Mouse (Mus musculus): Measurements from ENCODE around the gene Vps26a. TPM values are rescaled to one million over a fixed set of nuclear protein-coding genes. Genes with fewer than 3 reads are reported as not detected.

Vps26a gene
- polyA plus RNA-seq, 1 experiment from 2014 or later, result 88.6 TPM

Other genes starting within 250 kb of the Vps26a start
- 0.15 and 0.22 TPM in 2 replicates for gene Tacr2, start 234.4 kb downstream of the Vps26a start, polyA plus RNA-seq (2015; fragmentation: Nextera tagmentation; extraction: Ambion mirVana)
- gene Hk1, start 106.9 kb downstream of the Vps26a start, polyA plus RNA-seq (2015; fragmentation: Nextera tagmentation; extraction: Ambion mirVana), result 67.5 and 68.2 TPM in 2 replicates
- gene Hkdc1, start 64.3 kb downstream of the Vps26a start, polyA plus RNA-seq (2015; fragmentation: Nextera tagmentation; extraction: Ambion mirVana), result 4.0 and 5.1 TPM in 2 replicates
- 0.66 and 0.99 TPM in 2 replicates for gene 4930507D05Rik, start 37.3 kb downstream of the Vps26a start, polyA plus RNA-seq (2015; fragmentation: Nextera tagmentation; extraction: Ambion mirVana)
- 32.3 and 32.5 TPM in 2 replicates for gene Supv3l1, start 37.1 kb downstream of the Vps26a start, polyA plus RNA-seq (2015; fragmentation: Nextera tagmentation; extraction: Ambion mirVana)
- 8.2 and 9.6 TPM in 2 replicates for gene Srgn, start 40.6 kb upstream of the Vps26a start, polyA plus RNA-seq (2015; fragmentation: Nextera tagmentation; extraction: Ambion mirVana)
- gene Kif1bp, start 91.7 kb upstream of the Vps26a start, polyA plus RNA-seq (2015; fragmentation: Nextera tagmentation; extraction: Ambion mirVana), result 35.5 and 39.0 TPM in 2 replicates
- gene Ddx21, start 115.5 kb upstream of the Vps26a start, polyA plus RNA-seq (2015; fragmentation: Nextera tagmentation; extraction: Ambion mirVana), result 20.8 and 23.2 TPM in 2 replicates
- gene Ddx50, start 164.4 kb upstream of the Vps26a start, polyA plus RNA-seq (2015; fragmentation: Nextera tagmentation; extraction: Ambion mirVana), result 116 and 119 TPM in 2 replicates
- gene Stox1, start 239.3 kb upstream of the Vps26a start, polyA plus RNA-seq (2015; fragmentation: Nextera tagmentation; extraction: Ambion mirVana), result 2.1 and 2.4 TPM in 2 replicates

All from kidney, embryonic 16.5 days (tissue).